Mouse (Mus musculus): ENCODE results near the gene Hibch. TPM values are rescaled to one million over a fixed set of nuclear protein-coding genes. Genes with fewer than 3 reads are reported as not detected.
"Not testable (repeated sequence)": the region's sequence is repeated elsewhere in the genome, so short reads cannot be mapped to it uniquely, and the experiment has no call there.

Hibch gene
- polyA plus RNA-seq, 1 experiment from 2014 or later, result 23.4 TPM

- no peaks in the 10 kb centered on the region for H3K4me1 ChIP-seq (ENCODE audit: control insufficient read depth, insufficient read depth, low read length)
- no peaks in the 10 kb centered on the region for H3K27me3 ChIP-seq (ENCODE audit: control insufficient read depth, insufficient read depth, low read length)
- no peaks in the 10 kb centered on the region for H3K36me3 ChIP-seq (ENCODE audit: control insufficient read depth, insufficient read depth, low read length)
- H3K4me3 ChIP-seq (ENCODE audit: low read length), result no peak overlapping the region
- WGBS, result 92% methylated on average over 6 of the region's 6 CpGs
- no peak overlapping the region for H3K27ac ChIP-seq (ENCODE audit: low read depth, low read length)
- H3K9ac ChIP-seq (ENCODE audit: low read depth, low read length), result no peak overlapping the region
- no peak overlapping the region for H3K4me2 ChIP-seq (replicated peaks; ENCODE audit: low read depth, low read length)
- no peaks in the 10 kb centered on the region for H3K9me3 ChIP-seq (ENCODE audit: control insufficient read depth, low read length)
- ATAC-seq (ENCODE audit: low FRiP score, low TSS enrichment), result no peak
Measured at GRCm38 (mm10) chr1:52808456-52808855, 36.3 kb upstream of the Hibch start.

DNA sequence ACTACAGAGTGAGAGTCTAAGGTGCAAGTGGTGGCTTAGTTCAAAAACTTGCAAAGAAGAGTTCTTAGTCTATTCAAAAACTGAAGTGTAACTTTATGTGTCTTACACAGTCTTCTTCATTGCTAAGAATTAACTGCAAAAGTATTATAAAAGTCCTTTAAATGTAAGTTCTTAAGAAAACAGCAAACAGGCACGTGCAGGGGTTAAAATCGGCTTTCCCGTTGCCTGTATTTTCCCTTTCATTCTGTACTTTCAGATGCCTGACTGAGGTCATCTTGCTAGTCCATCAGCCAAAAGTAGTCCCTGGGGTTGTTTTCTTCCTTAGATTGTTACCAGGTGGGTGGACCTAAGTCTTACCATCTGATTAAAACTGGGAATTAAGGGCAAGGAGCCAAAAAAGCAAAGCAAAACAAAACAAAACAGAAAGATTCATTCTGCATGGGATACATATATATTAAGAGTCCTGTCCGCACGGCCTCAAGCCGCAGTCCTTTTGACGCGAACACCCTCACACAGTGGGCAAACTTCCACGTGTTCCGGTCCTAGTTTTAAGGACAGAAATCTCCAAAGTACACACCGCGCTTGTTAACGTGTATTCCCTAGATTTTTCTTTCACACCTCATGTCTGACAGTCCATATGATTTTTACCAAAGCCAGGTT, 28.4 kb upstream of the Hibch start:
- Histone ChIP-seq H3K9ac (ENCODE audit: low read depth, low read length) (no peak overlapping the region), H3K4me3 (ENCODE audit: low read length) (peak overlapping the region; percentile 55; the same call in 1 of the 2 replicates), H3K27ac (ENCODE audit: low read depth, low read length) (no peak overlapping the region), H3K27me3 (ENCODE audit: control insufficient read depth, insufficient read depth, low read length) (no peaks in the 10 kb centered on the region), H3K36me3 (ENCODE audit: control insufficient read depth, insufficient read depth, low read length) (no peaks in the 10 kb centered on the region), H3K4me1 (ENCODE audit: control insufficient read depth, insufficient read depth, low read length) (peaks cover 10% of the 10 kb centered on the region), H3K9me3 (ENCODE audit: control insufficient read depth, low read length) (no peaks in the 10 kb centered on the region), H3K4me2 (replicated peaks; ENCODE audit: low read depth, low read length) (peak overlapping the region; percentile 74)
- ATAC-seq (ENCODE audit: low FRiP score, low TSS enrichment), result peak; percentile 44
- 50% methylated on average over 13 of the region's 13 CpGs for WGBS

- peak within 1 kb of the TSS; percentile 55 for H3K4me3 ChIP-seq (ENCODE audit: low read length)
- no peaks in the 10 kb centered on the region for H3K27me3 ChIP-seq (ENCODE audit: control insufficient read depth, insufficient read depth, low read length)
- peak; percentile 86 for ATAC-seq (ENCODE audit: low FRiP score, low TSS enrichment)
- no peaks in the 10 kb centered on the region for H3K9me3 ChIP-seq (ENCODE audit: control insufficient read depth, low read length)
- peak within 1 kb of the TSS; percentile 71 for H3K9ac ChIP-seq (ENCODE audit: low read depth, low read length)
- peak within 1 kb of the TSS; percentile 74 for H3K4me2 ChIP-seq (replicated peaks; ENCODE audit: low read depth, low read length)
- WGBS, result 1% methylated on average over 54 of the region's 59 CpGs
- no peaks in the 10 kb centered on the region for H3K36me3 ChIP-seq (ENCODE audit: control insufficient read depth, insufficient read depth, low read length)
- H3K27ac ChIP-seq (ENCODE audit: low read depth, low read length), result peak within 1 kb of the TSS; percentile 52
- H3K4me1 ChIP-seq (ENCODE audit: control insufficient read depth, insufficient read depth, low read length), result peaks cover 10% of the 10 kb centered on the region
Measured at GRCm38 (mm10) chr1:52816910-52817812, 27.6 kb upstream of the Hibch start, which contains the start of gene Inpp1. Gene Inpp1, minus strand, starts transcription at chr1:52817688.

- H3K4me1 ChIP-seq (ENCODE audit: control insufficient read depth, insufficient read depth, low read length), result peaks cover 10% of the 10 kb centered on the region
- H3K27ac ChIP-seq (ENCODE audit: low read depth, low read length), result peak overlapping the region; percentile 52; the same call in 1 of the 2 replicates
- WGBS, result 3% methylated on average over 7 of the region's 7 CpGs
- no peaks in the 10 kb centered on the region for H3K27me3 ChIP-seq (ENCODE audit: control insufficient read depth, insufficient read depth, low read length)
- 0 out of 2 replicates have a peak, but pooled peaks have one; percentile 4 for ATAC-seq (ENCODE audit: low FRiP score, low TSS enrichment)
- peak overlapping the region; percentile 55 for H3K4me3 ChIP-seq (ENCODE audit: low read length)
- peak overlapping the region; percentile 71 for H3K9ac ChIP-seq (ENCODE audit: low read depth, low read length)
- no peaks in the 10 kb centered on the region for H3K9me3 ChIP-seq (ENCODE audit: control insufficient read depth, low read length)
- no peaks in the 10 kb centered on the region for H3K36me3 ChIP-seq (ENCODE audit: control insufficient read depth, insufficient read depth, low read length)
- H3K4me2 ChIP-seq (replicated peaks; ENCODE audit: low read depth, low read length), result peak overlapping the region; percentile 74
Measured at GRCm38 (mm10) chr1:52817813-52818147, 26.9 kb upstream of the Hibch start.

- 89% methylated on average over 2 of the region's 3 CpGs for WGBS
Measured at GRCm38 (mm10) chr1:52839099-52839498, 5.6 kb upstream of the Hibch start.

GRCm38 (mm10) chr1:52844354-52844753, 375 bp upstream of the Hibch start:
- no peaks in the 10 kb centered on the region for H3K9me3 ChIP-seq (ENCODE audit: control insufficient read depth, low read length)
- peak; percentile 35; the same call in 1 of the 2 replicates for ATAC-seq (ENCODE audit: low FRiP score, low TSS enrichment)
- H3K4me1 ChIP-seq (ENCODE audit: control insufficient read depth, insufficient read depth, low read length), result peaks cover 9% of the 10 kb centered on the region
- WGBS, result 16% methylated on average over 3 of the region's 3 CpGs
- no peaks in the 10 kb centered on the region for H3K36me3 ChIP-seq (ENCODE audit: control insufficient read depth, insufficient read depth, low read length)
- H3K27me3 ChIP-seq (ENCODE audit: control insufficient read depth, insufficient read depth, low read length), result no peaks in the 10 kb centered on the region
- no peak overlapping the region for H3K9ac ChIP-seq (ENCODE audit: low read depth, low read length)
- H3K4me3 ChIP-seq (ENCODE audit: low read length), result peak overlapping the region; percentile 62; the same call in 1 of the 2 replicates
- H3K27ac ChIP-seq (ENCODE audit: low read depth, low read length), result no peak overlapping the region
- H3K4me2 ChIP-seq (replicated peaks; ENCODE audit: low read depth, low read length), result peak overlapping the region; percentile 75

More at GRCm38 (mm10) chr1:52839099-52839498, 5.6 kb upstream of the Hibch start:
- Histone ChIP-seq H3K4me2 (replicated peaks; ENCODE audit: low read depth, low read length) (no peak overlapping the region), H3K36me3 (ENCODE audit: control insufficient read depth, insufficient read depth, low read length) (no peaks in the 10 kb centered on the region), H3K4me3 (ENCODE audit: low read length) (no peak overlapping the region), H3K27ac (ENCODE audit: low read depth, low read length) (no peak overlapping the region), H3K9ac (ENCODE audit: low read depth, low read length) (no peak overlapping the region), H3K4me1 (ENCODE audit: control insufficient read depth, insufficient read depth, low read length) (no peaks in the 10 kb centered on the region), H3K27me3 (ENCODE audit: control insufficient read depth, insufficient read depth, low read length) (no peaks in the 10 kb centered on the region), H3K9me3 (ENCODE audit: control insufficient read depth, low read length) (no peaks in the 10 kb centered on the region)
- no peak for ATAC-seq (ENCODE audit: low FRiP score, low TSS enrichment)

DNA sequence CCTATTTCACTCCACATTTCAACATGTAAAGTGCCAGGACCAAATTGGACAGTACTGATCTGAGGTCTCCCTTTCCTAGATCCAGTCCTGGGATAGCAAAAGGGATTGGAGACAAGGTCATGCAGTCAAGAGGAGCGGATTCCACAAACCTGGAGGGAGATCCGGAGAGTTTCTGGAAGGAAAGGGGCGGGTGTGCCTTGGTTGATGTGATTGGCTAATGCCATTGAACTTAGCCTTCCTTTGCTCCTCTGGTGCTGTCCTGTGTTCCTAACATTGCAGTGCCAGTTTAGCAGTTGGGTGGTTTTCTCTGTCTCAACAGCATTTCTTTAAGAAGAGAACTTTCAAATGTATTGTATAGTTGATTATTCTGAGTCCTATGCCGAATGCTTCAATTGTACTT, 1.8 kb downstream of the Hibch start:
- WGBS, result 91% methylated on average over 4 of the region's 4 CpGs
- Histone ChIP-seq H3K4me3 (ENCODE audit: low read length) (no peak overlapping the region), H3K9me3 (ENCODE audit: control insufficient read depth, low read length) (no peaks in the 10 kb centered on the region), H3K4me2 (replicated peaks; ENCODE audit: low read depth, low read length) (no peak overlapping the region), H3K27me3 (ENCODE audit: control insufficient read depth, insufficient read depth, low read length) (no peaks in the 10 kb centered on the region), H3K27ac (ENCODE audit: low read depth, low read length) (no peak overlapping the region), H3K9ac (ENCODE audit: low read depth, low read length) (no peak overlapping the region), H3K4me1 (ENCODE audit: control insufficient read depth, insufficient read depth, low read length) (peaks cover 9% of the 10 kb centered on the region), H3K36me3 (ENCODE audit: control insufficient read depth, insufficient read depth, low read length) (no peaks in the 10 kb centered on the region)
- no peak for ATAC-seq (ENCODE audit: low FRiP score, low TSS enrichment)

DNA sequence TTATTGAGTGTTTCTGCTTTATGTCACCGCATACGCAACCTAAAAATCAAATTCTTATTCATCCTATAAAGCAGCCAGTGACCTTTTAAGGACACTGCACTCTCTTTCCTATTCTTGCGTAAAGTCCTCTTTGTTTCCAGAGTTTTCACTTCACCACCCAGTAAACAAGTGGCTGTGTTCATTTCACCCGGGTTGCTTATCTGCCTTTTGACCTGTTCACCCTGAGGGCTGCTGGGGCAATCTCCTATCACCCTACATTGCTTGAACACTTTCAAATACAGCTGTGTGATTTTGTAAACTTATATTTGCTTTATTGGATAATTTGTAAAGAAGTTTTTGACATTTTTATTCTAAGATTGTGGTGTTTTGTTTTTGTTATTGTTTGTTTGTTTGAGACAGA, 4.7 kb downstream of the Hibch start:
- H3K4me3 ChIP-seq (ENCODE audit: low read length), result no peak overlapping the region
- H3K27ac ChIP-seq (ENCODE audit: low read depth, low read length), result no peak overlapping the region
- no peak overlapping the region for H3K9ac ChIP-seq (ENCODE audit: low read depth, low read length)
- peaks cover 9% of the 10 kb centered on the region for H3K4me1 ChIP-seq (ENCODE audit: control insufficient read depth, insufficient read depth, low read length)
- H3K36me3 ChIP-seq (ENCODE audit: control insufficient read depth, insufficient read depth, low read length), result no peaks in the 10 kb centered on the region
- H3K9me3 ChIP-seq (ENCODE audit: control insufficient read depth, low read length), result no peaks in the 10 kb centered on the region
- H3K27me3 ChIP-seq (ENCODE audit: control insufficient read depth, insufficient read depth, low read length), result no peaks in the 10 kb centered on the region
- whole genome bisulfite sequencing, result 84% methylated on average over 4 of the region's 4 CpGs
- no peak for ATAC-seq (ENCODE audit: low FRiP score, low TSS enrichment)
- H3K4me2 ChIP-seq (replicated peaks; ENCODE audit: low read depth, low read length), result no peak overlapping the region

DNA sequence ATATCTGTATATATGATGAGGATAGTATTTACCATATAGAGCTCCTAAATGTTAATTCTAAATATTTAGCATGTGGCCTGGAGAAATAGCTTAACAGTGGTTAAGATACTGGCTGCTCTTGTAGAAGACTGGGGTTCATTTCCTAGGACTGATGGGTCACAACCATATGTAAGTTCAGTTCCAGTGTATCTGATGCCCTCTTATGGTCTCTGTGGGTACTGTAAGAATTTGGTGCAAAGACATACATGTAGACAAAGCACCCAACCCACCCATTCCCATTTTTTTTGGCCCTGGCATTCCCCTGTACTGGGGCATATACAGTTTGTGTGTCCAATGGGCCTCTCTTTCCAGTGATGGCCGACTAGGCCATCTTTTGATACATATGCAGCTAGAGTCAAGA, 9.3 kb downstream of the Hibch start:
- H3K27ac ChIP-seq (ENCODE audit: low read depth, low read length); ATAC-seq (ENCODE audit: low FRiP score, low TSS enrichment); H3K27me3 ChIP-seq (ENCODE audit: control insufficient read depth, insufficient read depth, low read length); H3K4me3 ChIP-seq (ENCODE audit: low read length); H3K9me3 ChIP-seq (ENCODE audit: control insufficient read depth, low read length); H3K4me1 ChIP-seq (ENCODE audit: control insufficient read depth, insufficient read depth, low read length); H3K4me2 ChIP-seq (replicated peaks; ENCODE audit: low read depth, low read length); H3K36me3 ChIP-seq (ENCODE audit: control insufficient read depth, insufficient read depth, low read length); H3K9ac ChIP-seq (ENCODE audit: low read depth, low read length): not testable (repeated sequence)
- WGBS, result no CpG with 5 or more reads among the region's 1 CpGs

Measured in kidney, embryonic 14.5 days (tissue).